Mouse (Mus musculus) urinary bladder, postnatal 14 days (tissue): ENCODE data around the gene Osbpl6.
"Not testable (repeated sequence)": the region's sequence is repeated elsewhere in the genome, so short reads cannot be mapped to it uniquely, and the experiment has no call there.

Source experiments
- DNase-seq: peaks from one replicate; pipeline ENCODE4 v3.0.0; 2021; ENCODE audit warnings: low spot score

Osbpl6 gene

DNA sequence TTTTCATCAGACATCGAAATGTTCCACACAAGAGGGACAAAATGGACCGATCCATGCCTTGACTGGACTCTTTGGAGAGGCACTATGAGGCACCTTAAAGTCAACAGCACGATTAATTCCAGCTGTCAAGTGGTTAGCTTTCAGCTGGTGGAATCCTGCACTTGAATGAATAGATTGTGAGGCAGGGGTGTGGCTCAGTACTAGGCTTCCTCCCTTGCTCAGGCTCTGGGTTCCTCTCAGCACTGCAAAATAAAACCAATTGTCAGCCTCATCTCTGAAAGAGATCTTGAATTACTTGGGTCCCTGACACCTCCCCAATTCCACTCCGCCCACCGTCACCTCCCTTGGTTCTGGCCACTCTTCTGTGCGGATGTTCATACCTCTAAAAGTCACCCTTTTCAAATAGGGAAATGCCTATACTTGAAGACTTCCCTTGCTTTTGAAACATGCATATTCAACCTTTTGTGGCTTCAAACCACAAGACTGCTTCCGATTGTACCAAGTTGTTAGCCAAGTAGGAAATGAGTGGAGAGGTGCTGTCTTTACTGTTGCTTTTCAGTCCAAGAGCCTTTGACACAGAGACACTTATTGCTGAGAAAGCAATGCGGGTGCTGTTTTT, 160.7 kb downstream of the Osbpl6 start:
- DNase-seq: no peak

DNA sequence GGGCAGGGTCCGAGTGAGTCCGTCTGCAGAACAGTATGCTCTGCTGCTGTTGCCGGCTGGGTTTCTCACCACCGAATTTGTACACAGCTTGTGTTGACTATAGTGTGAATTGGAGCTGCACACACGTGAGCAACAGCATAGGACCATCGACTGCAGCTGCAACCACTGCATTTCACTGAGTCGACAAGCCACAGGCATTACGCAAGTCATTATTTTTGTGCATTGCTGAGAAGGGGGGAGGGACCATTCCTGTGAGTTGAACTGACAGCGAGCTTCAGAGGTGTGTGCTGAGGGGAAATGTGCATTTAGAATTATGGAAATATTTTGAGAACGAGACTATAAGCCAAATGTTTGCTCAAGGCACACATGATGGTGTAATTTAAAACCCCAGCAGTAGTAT, 165.2 kb downstream of the Osbpl6 start:
- no peak for DNase-seq

DNA sequence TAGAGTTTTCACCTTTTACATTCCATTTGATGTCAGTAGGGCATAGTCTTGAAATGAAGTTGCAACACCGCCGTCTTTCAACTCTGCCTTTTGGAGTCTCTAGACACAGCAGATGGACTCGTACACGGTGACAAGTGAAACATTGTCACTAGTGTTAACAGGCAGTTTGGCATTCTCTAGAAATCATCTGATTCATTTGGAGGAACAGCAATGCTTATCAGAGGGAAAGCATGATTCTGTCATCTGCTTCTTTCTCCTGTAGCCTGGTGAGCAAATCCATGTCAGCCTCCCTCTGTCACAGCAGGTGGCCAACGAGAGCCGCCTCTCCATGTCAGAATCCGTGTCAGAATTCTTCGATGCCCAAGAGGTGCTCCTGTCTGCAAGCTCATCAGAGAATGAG, 172.6 kb downstream of the Osbpl6 start:
- DNase-seq: no peak

DNA sequence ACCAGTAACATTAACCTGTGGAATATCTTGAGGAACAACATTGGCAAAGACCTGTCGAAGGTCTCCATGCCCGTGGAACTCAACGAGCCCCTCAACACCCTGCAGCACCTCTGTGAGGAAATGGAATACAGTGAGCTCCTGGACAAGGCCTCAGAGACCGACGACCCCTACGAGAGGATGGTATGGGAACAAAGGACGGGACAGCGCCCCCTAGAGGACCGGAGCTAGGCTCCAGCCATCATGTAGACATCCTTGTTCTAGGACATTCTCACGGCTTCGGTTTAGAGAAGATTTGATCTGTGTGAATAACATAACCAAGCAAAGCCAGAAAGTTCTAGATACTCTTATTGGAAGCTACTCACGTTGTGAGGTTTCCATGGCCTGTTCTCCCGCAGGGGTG, 178.8 kb downstream of the Osbpl6 start:
- DNase-seq: no peak

DNA sequence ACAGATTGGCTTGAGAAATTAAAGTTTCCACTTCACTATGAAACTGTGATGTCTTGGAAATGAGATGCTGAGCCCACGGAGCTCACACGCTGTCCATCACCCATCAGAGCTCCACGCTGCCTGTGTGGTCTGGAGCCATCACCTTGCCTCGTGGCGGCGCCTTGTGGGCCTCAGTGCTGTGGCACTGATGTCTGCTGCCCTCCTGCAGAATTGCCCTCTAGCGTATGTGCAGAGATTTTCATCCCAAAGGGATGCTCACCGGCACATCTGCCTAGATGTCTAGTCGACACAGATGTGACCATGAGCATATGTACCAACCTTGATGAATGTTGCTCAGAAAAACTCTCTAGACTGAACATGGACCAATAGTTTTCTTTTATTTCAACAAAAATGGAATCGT, 180.6 kb downstream of the Osbpl6 start:
- DNase-seq: no peak

DNA sequence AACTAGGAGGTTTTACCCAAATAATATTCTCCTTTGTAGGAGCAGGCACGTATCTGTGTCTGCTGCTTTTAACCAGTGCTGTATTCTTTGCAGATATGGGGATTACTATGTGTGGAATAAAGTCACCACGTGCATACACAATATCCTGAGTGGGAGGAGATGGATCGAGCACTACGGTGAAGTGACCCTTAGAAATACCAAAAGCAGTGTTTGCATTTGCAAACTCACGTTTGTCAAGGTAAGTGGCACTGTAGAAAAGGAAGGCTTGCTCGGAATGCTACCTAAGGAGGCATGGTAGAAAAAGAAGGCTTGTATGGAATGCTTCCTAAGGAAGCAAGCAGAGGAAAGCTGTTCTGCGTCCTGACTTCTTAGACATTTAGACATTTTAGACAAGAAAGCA, 183.9 kb downstream of the Osbpl6 start:
- no peak for DNase-seq

DNA sequence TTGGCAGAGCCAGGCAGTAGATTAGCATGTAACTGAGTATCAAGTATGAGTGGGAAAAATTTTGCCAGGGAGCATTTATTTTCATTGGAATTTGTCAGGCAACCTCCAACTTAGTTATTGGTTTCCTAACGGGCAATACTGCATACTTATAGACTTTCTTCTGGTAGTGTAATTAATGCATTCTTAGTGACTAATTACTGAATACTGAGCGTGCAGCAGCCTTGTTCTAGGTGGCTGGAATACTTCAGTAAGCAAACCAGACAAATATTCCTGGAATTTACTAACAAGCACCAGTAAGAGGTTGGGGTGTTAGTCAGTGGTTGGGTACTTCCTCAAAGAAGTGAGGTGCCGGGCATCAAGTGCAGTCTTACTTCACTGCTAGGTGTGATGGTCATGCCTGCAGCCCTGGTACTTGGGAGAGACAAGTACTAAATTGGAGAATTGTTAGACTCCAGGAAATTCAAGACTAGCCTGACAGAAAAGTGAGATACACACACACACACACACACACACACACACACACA, 186.2 kb downstream of the Osbpl6 start:
- no peak for DNase-seq

DNA sequence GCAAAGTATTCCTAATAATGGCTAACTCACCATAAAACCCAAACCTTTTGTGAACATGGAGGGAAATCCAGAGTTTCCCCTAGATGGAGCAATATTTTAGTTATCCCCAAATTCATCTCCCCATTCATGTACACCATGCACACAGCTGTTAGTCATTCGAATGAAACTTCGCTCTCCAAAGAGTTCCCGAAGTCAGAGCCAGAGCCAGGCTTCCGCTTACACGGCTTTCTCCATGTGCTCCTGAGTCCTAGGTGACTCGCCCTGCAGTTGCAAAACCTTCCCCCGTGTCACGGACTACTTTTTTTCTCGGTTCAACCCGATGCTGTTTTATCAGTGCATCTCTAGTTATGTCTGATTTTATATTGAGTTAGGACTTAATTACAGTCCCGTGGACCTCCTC, 191.2 kb downstream of the Osbpl6 start:
- no peak for DNase-seq

DNA sequence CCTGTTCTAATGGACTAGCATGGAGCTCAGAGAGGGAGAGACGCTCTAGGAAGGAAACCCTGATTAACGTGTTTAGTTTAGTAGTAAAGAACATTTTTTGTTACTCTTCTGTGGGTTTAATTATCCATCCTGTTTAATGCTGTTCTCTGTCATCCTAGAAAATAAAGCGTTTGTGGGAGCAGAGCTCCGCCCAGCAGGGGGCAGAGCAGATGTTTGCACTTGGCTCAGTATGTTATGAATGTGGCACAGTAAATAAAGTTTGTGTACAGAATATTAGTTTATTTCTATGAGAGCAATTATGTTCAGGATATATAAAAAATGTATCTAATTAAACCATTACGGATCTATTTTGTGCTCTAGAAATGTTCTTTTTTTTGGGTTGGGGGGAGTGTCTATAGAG, 192.9 kb downstream of the Osbpl6 start:
- peak; percentile 7 for DNase-seq

DNA sequence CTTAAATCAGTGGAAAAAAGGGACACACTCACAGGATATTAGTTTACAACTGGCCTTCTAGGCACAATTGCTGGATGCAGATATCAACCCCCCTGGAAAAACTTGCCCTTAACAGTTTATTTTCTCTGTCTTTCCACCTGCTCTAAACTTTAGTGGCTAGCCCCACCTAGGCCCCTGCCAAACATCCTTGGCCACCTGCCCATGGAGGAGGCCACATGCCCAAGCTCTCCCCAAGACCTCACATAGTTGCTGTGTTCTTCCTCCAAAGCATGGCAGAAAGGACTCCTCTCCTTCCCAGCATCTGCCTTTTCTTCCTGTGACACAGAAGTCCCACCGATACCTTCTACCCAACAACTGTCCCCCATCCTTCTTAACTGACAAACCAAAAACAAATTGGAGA, 195.9 kb downstream of the Osbpl6 start:
- DNase-seq: no peak

DNA sequence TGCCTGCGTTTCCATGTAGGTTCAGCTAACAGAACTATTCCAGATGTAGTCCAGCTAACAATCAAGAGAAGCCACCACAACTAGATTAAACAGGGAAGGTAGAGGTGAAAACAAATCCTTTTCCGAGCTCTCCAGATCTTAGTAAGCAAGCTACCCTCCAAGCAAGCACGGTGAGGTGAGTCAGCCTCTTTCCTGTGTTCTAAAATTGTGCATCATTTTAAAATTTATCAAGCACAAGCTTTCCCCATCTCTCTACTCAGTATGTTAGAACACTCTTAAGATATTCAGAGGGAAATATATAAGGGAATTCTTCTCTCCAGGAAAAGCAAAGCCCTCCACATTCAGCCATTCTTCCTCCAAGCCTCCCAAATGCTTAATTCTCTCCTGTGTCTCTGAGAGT, 200.4 kb downstream of the Osbpl6 start:
- DNase-seq: no peak

DNA sequence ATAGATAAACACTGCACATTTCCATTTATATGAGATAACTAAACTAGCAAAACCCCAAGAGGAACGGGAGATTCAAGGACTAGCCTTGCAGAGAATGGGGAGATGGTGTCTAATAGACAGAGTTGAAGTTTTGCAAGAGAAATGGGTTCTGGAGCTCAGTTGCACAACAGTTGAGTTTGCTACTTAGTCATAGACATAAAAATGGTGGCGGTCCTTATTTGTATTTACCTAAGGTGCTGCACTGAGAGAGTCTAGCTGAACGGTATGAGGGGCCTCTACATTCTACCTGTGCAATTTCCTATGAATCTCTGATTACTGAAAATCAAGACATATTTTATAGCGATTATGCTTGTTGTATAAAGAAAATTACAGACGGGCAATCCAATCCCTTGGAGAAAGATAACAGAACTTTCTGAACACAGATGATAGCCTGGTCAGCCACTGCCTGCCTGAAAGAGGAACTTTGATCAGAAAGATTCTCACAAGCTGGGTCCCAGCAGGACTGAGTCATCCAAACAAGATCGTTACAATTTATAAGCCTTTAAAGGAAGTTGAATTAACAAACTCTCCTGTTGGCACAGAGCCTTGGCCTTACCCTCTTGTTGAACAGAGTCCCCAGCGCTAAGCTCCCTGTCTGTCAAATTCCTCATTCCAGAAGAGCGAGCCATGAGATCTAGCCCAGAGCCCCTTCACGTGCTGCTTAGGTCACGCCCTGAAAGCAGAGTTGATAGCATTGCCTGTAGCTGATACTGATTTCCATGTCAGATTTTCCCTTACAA, 204.2 kb downstream of the Osbpl6 start:
- DNase-seq: peak; percentile 71

DNA sequence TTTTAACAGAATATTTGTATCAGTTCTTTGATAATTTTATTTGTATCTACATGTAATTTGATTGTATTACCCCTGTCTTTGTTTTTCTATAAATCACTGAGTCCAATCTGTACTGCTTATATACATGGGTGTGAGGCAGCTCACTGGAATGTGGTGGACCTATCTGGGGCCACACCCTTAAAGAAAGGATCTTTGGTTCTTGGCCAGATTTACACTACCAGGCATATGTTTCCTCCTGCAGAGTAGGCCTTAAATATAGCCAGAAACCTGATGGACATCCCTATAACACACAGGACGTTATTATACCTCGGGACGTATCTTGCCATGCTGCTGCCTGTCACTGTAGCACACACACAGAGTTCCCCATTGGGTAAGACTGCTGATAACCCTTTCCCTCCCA, 205.7 kb downstream of the Osbpl6 start:
- DNase-seq: no peak

DNA sequence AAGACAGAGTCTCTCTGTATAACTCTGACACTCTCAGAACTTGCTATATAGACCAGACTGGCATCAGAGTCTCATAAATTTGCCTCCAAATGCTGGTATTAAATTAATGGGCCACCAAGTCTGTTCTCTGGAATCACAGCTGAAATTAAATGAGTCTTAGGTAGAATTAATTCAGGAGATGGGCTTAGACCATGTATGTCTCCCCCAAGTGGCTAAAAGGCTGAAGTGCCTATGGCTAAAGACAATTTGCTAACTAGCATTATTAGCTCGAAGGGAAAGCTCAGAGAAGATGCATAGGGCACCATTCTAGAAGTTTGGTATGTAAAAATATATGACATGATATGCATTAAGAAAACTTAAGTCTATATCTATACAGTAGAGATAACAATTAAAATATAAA, 211.8 kb downstream of the Osbpl6 start:
- DNase-seq: peak; percentile 38

DNA sequence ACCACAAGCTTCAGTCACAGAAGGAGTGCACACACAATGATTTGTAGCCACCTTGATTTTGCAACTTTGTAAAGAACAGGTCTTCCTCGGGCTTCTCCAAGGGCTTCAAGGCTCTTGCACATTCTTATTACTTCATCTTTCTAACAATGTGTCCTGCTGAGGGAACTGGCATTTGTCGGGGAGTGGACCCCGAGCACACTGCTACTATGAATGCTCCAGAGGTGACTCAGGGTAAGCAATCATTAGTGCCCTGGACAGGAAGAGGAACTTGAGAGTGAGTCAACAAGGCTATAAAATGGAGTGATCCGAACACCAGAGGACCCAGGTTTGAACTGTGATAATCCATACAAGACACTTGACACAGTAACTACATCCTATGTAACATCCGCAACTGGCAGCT, 213.9 kb downstream of the Osbpl6 start:
- no peak for DNase-seq

DNA sequence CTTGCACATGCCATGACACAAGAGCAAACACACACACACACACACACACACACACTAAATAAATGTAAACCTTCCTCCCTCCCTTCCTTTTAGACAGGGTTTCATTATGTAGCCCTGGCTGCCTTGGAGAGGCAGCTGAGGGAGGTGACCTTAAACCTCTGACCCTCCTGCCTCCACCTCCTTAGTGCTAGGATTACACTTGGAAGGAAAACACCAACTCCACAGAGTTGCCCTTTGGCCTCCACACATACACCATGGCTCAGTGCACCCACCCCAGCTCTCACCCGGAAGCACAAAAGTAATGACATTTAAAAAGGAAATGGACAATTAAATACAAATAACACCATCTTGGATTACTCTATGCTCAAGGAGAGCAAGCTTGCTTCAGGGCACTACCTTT, 215.4 kb downstream of the Osbpl6 start:
- no peak for DNase-seq

DNA sequence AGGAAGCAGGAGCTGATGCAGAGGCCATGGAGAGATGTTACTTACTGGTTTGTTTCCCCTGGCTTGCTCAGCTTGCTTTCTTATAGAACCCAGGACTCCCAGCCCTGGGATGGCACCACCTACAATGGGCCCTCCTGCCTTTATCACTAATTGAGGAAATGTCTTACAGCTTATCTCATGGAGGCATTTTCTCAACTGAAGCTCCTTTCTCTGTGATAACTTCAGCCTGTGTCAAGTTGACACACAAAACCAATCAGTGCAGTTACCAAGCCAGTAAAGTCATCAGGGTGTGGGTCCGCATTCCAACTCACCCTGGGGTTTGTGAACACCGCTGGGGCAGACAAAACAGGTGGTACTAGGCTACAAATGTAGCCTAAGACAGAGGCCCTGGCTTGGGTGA, 216.0 kb downstream of the Osbpl6 start:
- not testable (repeated sequence) for DNase-seq

DNA sequence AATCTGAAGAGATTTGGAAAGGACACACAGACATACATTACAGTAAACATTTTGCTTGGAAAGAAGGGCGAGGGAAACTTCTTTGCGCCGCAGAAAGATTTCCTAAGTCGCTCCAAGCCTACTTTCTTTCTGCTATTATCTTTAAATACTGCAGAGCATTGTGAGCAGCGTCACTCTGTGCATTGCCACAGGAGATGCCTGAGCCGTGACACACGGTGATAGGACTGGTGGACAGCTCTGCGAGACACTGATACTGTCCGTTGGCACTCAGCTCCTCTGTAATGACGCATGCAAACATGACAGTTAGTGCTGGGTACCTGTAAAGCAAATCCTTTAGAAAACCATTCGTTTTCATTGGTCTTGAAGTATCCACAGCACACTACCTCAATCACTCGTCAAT, 224.0 kb downstream of the Osbpl6 start:
- DNase-seq: no peak

DNA sequence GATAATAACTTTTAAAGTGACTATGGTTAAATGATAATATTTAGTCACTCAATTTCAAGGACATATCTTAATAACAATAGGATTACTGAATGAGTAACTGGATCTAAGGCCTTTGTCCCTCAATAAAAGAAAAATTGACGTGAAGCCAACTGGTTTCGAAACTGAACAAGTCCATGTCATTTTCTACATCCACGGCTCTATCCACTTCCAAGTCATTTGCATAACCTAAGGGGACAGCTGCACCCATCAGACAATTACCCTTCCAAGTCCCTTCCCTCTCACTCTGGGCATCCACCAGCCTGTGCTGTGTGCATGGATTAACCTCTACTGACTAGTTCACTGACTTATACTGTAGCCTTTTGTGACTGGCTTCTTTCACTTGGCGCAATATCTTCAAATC, 225.3 kb downstream of the Osbpl6 start:
- DNase-seq: no peak

DNA sequence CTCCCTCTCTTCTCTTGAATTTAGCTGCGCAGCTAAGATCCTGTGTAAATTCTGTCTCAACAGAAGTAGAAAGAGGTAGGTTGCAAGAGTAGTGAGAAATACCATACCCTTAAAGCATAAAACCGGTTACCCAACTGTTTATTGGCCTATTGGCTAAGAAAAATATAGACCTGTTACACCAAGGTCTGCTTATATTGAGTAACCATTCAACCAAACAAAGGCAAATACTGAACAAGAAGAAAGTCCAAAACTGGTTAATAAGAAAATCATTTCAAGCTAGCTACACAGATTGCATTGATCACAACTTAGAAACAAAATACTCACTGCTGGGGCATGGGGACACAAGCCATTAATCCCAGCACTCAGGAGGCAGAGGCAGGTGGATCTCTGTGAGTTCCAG, 233.3 kb downstream of the Osbpl6 start:
- no peak for DNase-seq

DNA sequence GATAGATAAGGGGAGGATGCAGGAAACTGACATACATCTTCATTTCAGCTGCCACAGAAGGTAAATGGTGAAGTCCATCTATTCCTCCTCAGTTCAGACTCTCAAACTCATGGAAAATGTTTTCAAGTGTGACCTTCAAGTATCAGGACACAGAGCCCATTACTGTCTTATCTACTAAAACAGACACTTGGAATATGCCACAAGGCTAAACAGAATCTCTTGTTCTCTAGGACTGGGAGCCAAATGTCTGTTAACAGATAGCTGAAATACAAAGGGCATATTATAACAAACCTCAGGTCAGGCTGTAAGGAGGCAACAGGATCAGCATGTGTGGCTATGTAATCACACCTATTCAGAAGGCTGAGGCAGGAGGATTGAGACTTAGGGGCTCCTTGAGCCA, 237.5 kb downstream of the Osbpl6 start:
- no peak for DNase-seq

DNA sequence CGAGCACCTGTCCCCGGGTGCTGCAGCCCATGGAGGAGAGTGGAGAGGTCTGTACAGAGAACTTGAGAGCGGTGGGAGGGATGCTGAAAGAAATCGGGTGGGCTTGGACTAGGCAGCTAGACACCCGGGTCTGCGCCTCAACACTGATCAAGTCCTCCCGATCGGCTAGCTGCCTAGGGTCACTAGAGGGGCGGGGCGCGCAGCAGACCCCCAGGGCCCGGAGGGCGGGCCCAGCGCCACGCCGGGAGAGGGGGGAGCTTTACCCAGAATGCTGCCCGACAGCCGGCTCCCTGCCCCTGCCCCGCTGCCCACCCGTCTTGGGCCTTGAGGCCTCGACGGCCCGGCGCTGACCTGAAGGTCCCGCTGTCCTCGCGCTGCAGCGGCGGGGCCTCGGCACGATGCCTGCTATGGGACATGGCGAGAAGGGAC, 241.1 kb downstream of the Osbpl6 start:
- DNase-seq: peak; percentile 15

DNA sequence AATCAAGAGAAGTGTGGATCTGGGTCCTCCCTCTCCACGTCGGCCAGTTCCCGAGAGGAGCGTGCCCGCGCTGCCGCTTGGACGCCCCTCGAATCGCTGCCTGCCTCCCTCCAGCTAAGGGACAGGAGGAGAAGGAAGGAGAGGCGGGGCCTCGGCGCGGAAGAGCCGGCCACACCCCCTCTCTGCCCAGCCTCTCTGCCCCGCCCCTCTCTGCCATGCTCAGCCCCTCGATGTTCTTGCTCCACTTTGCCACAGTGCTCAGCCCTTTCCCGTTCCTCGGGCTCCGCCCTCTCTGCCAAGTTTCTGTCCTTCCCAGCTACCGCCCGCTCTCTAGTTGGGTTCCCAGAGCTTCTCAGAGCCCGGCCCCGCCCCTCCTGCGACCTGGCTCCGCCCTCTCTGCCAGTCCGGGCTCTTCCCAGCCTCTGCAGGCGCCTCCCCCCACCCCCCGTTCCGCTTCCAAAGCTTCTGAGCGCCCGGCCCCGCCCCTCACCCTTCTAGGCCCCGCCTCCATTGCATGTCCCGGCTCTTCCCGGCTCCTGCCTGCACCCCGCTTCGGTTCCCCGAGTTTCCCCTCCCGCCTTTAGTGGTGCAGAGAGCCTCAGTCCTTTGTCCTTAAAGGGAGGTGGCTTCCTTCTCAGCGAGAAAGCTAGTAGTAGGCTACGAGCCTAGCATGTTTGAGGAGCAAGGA, 241.7 kb downstream of the Osbpl6 start, which contains the start of the genes Prkra and Pjvk:
TSS of gene Prkra (minus strand) at position 133 of the 688 bp plus-strand sequence.
TSS of gene Pjvk (plus strand) at position 594 of the 688 bp plus-strand sequence.
- peak; percentile 99 for DNase-seq
